Mouse (Mus musculus): Measurements from ENCODE around the gene Ap2a1.
A peak's percentile ranks its signal among the peaks of the same experiment; 100 is the strongest.

The Ap2a1 gene

GRCm38 (mm10) chr7:44952611-44953306 is 23.5 kb upstream of the Ap2a1 start:
- DNase-seq = peak; percentile 96

GRCm38 (mm10) chr7:44951960-44952359 is 22.7 kb upstream of the Ap2a1 start:
- peak; percentile 74 for DNase-seq

- DNase-seq = no peak
Observed at GRCm38 (mm10) chr7:44949922-44950321, 20.6 kb upstream of the Ap2a1 start.

- DNase-seq = no peak
Observed at GRCm38 (mm10) chr7:44942904-44943303, 13.6 kb upstream of the Ap2a1 start, which contains the start of gene Tsks. Gene Tsks (plus strand): TSS chr7:44943204.

GRCm38 (mm10) chr7:44938680-44939079 is 9.4 kb upstream of the Ap2a1 start:
- DNase-seq = no peak

GRCm38 (mm10) chr7:44928570-44928969 is 726 bp downstream of the Ap2a1 start:
- no peak for DNase-seq

GRCm38 (mm10) chr7:44925468-44925867 is 3.8 kb downstream of the Ap2a1 start:
- DNase-seq = peak; percentile 59

- DNase-seq = no peak
Observed at GRCm38 (mm10) chr7:44922530-44922929, 6.8 kb downstream of the Ap2a1 start.

GRCm38 (mm10) chr7:44919127-44919526 is 10.2 kb downstream of the Ap2a1 start:
- no peak for DNase-seq

- DNase-seq = no peak
Observed at GRCm38 (mm10) chr7:44918219-44918618, 11.1 kb downstream of the Ap2a1 start.

GRCm38 (mm10) chr7:44916881-44917280 is 12.4 kb downstream of the Ap2a1 start:
- DNase-seq = no peak

GRCm38 (mm10) chr7:44916191-44916590 is 13.1 kb downstream of the Ap2a1 start:
- no peak for DNase-seq

- DNase-seq = no peak
Observed at GRCm38 (mm10) chr7:44915314-44915713, 14.0 kb downstream of the Ap2a1 start.

- DNase-seq = no peak
Observed at GRCm38 (mm10) chr7:44914396-44914795, 14.9 kb downstream of the Ap2a1 start.

- no peak for DNase-seq
Observed at GRCm38 (mm10) chr7:44908706-44909476, 20.4 kb downstream of the Ap2a1 start.

- DNase-seq = no peak
Observed at GRCm38 (mm10) chr7:44905430-44905829, 23.9 kb downstream of the Ap2a1 start.

- peak; percentile 77 for DNase-seq
Observed at GRCm38 (mm10) chr7:44901230-44901722, 28.0 kb downstream of the Ap2a1 start.

GRCm38 (mm10) chr7:44900632-44901031 is 28.7 kb downstream of the Ap2a1 start:
- no peak for DNase-seq

GRCm38 (mm10) chr7:44898607-44899006 is 30.7 kb downstream of the Ap2a1 start:
- DNase-seq = peak; percentile 17

- DNase-seq = no peak
Observed at GRCm38 (mm10) chr7:44896499-44896898, 32.8 kb downstream of the Ap2a1 start.

GRCm38 (mm10) chr7:44895593-44896434 is 33.5 kb downstream of the Ap2a1 start, which contains the start of gene Fuz:
Gene Fuz (plus strand): TSS chr7:44896079.
- DNase-seq = peak; percentile 95

GRCm38 (mm10) chr7:44895206-44895592 is 34.1 kb downstream of the Ap2a1 start:
- DNase-seq = no peak

GRCm38 (mm10) chr7:44894175-44894574 is 35.1 kb downstream of the Ap2a1 start:
- no peak for DNase-seq

All from embryo, embryonic 11 days (tissue).